Mouse (Mus musculus) neural tube, embryonic 11.5 days (tissue): ENCODE results near the gene Mfsd7a. TPM values are rescaled to one million over a fixed set of nuclear protein-coding genes. Genes with fewer than 3 reads are reported as not detected.

Experiments
- ATAC-seq: fragments of 200-750 bp; cut with Nextera tagmentation; 2 replicates; pipeline ENCODE4 v1.8.0; 2017; ENCODE audit warnings: moderate number of reproducible peaks, mild to moderate bottlenecking, moderate TSS enrichment, moderate library complexity; ENCODE audit not compliant: insufficient read depth, low FRiP score, low TSS enrichment
- DNase-seq: peaks from one replicate; pipeline ENCODE4 v3.0.0-alpha.2; 2015; ENCODE audit warnings: low spot score
- H3K27ac ChIP-seq: fragments of 300-500 bp; sonication (generic); 2 replicates; pipeline ENCODE4 v1.5.1; 2014; ENCODE audit warnings: low read depth, mild to moderate bottlenecking, low read length
- H3K27me3 ChIP-seq: fragments of 300-500 bp; sonication (generic); 2 replicates; pipeline ENCODE4 v1.6.1; 2014; ENCODE audit warnings: mild to moderate bottlenecking, low read length, mixed read lengths; ENCODE audit not compliant: control insufficient read depth, insufficient read depth
- H3K36me3 ChIP-seq: fragments of 300-500 bp; sonication (generic); 2 replicates; pipeline ENCODE4 v1.6.1; 2014; ENCODE audit warnings: mild to moderate bottlenecking, low read length, moderate library complexity, mixed read lengths; ENCODE audit not compliant: control insufficient read depth, insufficient read depth
- H3K4me1 ChIP-seq: fragments of 300-500 bp; sonication (generic); 2 replicates; pipeline ENCODE4 v1.6.1; 2014; ENCODE audit warnings: low read length, mixed read lengths; ENCODE audit not compliant: control insufficient read depth, insufficient read depth
- H3K4me2 ChIP-seq: fragments of 300-500 bp; sonication (generic); 2 replicates; pipeline ENCODE4 v1.6.1; 2014; ENCODE audit warnings: low read depth, mild to moderate bottlenecking, moderate library complexity
- H3K4me3 ChIP-seq: fragments of 300-500 bp; sonication (generic); 2 replicates; pipeline ENCODE4 v1.5.1; 2014; ENCODE audit warnings: low read depth, low read length
- H3K9ac ChIP-seq: fragments of 300-500 bp; sonication (generic); 2 replicates; pipeline ENCODE4 v1.6.1; 2014; ENCODE audit warnings: mild to moderate bottlenecking, low read length
- H3K9me3 ChIP-seq: fragments of 300-500 bp; sonication (generic); 2 replicates; pipeline ENCODE4 v1.6.1; 2016; ENCODE audit warnings: low read length; ENCODE audit not compliant: control insufficient read depth
- WGBS: fragments of 180-500 bp; shearing (Covaris S2); extraction: QIAGEN DNeasy Blood & Tissue Kit; methylation state at CpG from one replicate; pipeline ENCODE4 v1.1.7; 2014; 5-methylcytosine and 5-hydroxymethylcytosine counted together
- polyA plus RNA-seq: library from polyadenylated mRNA; unstranded; fragments of >200 nt; fragmentation: Nextera tagmentation; extraction: Ambion mirVana; gene quantifications from 2 replicates; pipeline ENCODE4 v1.2.1, GENCODE M21; 2014

The Mfsd7a gene
- polyA plus RNA-seq, 1 experiment from 2014 or later = not detected

DNA sequence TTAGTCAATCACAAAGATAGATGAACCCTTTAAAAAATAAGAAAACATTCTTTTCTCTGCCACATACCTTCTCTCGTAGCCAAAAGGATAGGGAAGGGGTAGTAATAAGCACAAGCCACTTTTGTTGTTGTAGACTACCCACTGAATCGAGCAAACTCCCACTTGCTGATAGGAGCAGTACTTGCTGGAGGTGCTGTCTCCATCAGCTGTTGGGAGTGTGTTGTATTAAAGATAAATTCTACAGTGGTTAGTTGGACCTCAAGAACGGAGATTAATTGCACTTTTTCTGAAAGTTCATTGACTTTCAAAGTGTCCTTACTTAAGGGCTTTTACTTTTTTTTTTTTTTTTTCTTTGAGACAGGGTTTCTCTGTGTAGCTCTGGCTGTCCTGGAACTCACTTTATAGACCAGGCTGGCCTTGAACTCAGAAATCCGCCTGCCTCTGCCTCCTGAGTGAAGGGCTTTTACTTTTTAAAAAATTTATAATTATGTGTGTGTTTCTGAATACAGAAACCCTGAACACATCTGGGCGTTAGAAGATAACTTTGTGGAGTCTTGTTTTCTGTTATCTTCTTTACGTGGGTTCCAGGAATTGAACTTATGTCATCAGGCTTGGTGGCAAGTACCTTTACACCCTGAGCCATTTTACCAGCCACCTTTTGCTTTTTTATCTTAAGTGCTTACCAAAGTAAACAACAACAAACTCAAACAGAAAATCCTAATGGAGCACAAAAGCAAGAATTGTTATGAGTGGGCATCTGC is 16.6 kb upstream of the Mfsd7a start:
- WGBS = 94% methylated on average over 6 of the region's 6 CpGs
- Histone ChIP-seq H3K36me3 (no peaks in the 10 kb centered on the region), H3K4me1 (peaks cover 25% of the 10 kb centered on the region), H3K27me3 (no peaks in the 10 kb centered on the region), H3K9me3 (no peaks in the 10 kb centered on the region), H3K4me3 (no peak overlapping the region), H3K27ac (no peak overlapping the region), H3K4me2 (no peak overlapping the region), H3K9ac (no peak overlapping the region)
- ATAC-seq (no peak), DNase-seq (no peak)

GRCm38 (mm10) chr5:108462446-108462845 is 13.8 kb upstream of the Mfsd7a start:
- Histone ChIP-seq H3K36me3 (no peaks in the 10 kb centered on the region), H3K9me3 (no peaks in the 10 kb centered on the region), H3K4me1 (peaks cover 25% of the 10 kb centered on the region), H3K27ac (no peak overlapping the region), H3K27me3 (no peaks in the 10 kb centered on the region), H3K9ac (peak overlapping the region; percentile 99), H3K4me2 (peak overlapping the region; percentile 80), H3K4me3 (peak overlapping the region; percentile 84)
- WGBS = 65% methylated on average over 4 of the region's 4 CpGs
- DNase-seq (no peak), ATAC-seq (no peak)

DNA sequence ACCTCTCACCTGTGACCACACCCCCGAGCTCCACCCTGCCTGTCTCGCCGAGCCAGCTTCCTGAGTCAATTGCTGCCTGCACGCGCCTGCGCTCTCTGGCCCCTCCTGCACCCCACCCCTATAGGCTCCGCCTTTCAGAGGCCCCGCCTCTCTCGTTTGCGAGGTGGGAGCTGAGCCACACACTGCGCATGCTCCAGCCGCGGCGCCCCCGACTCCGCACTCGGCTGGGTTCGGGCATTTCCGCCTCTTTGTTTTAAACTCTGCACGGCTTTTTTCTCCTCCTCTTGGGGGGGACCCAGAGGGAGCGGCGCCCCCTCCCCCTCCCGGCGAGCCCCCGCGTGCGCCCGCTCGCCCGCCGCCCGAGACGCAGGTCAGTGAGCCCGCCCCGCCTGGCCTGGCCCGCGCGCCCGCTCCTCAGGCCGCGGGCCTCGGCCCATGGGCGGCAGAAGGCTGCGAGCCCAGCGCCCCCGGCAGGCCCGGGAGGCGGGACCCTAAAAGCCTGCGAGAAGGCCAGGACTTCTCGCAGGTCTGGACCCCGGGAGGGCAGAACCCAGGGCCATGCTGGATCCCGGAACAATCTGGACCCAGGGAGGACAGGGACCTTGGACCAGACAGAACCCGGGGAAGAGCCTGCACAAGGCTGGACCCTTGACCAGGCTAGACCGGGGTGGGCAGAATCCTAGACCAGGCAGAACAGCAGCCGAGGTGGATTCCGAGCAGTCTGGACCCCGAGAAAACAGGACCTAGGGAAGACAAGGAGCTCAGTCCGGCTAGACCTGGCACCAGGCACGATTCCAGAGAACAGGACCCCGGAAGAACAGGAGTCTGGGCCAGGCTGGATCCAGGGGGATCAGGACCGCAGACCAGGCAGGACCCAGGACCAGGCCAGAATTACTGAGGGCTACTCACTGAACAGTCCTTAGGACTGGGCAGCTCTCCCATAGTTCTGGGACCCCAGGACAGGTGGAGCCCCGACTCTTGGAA is 12.7 kb upstream of the Mfsd7a start, which contains the start of gene Pcgf3:
Gene Pcgf3, plus strand, starts transcription at position 151 of the 984 bp plus-strand sequence.
- Histone ChIP-seq H3K4me1 (peaks cover 25% of the 10 kb centered on the region), H3K27ac (peak within 1 kb of the TSS; percentile 80), H3K4me3 (peak within 1 kb of the TSS; percentile 84), H3K36me3 (no peaks in the 10 kb centered on the region), H3K9ac (peak within 1 kb of the TSS; percentile 99), H3K9me3 (no peaks in the 10 kb centered on the region), H3K27me3 (no peaks in the 10 kb centered on the region), H3K4me2 (peak within 1 kb of the TSS; percentile 80)
- DNase-seq (peak; percentile 97), ATAC-seq (peak; percentile 96)
- WGBS = under 1% methylated on average over 62 of the region's 62 CpGs

- Histone ChIP-seq H3K4me3 (peak overlapping the region; percentile 84), H3K27me3 (no peaks in the 10 kb centered on the region), H3K4me2 (peak overlapping the region; percentile 80), H3K27ac (no peak overlapping the region), H3K36me3 (no peaks in the 10 kb centered on the region), H3K4me1 (peaks cover 25% of the 10 kb centered on the region), H3K9ac (peak overlapping the region; percentile 99), H3K9me3 (no peaks in the 10 kb centered on the region)
- ATAC-seq (no peak), DNase-seq (no peak)
- WGBS = 40% methylated on average over 6 of the region's 6 CpGs
Observed at GRCm38 (mm10) chr5:108460461-108460860, 11.8 kb upstream of the Mfsd7a start.

- Histone ChIP-seq H3K9me3 (no peaks in the 10 kb centered on the region), H3K4me2 (no peak overlapping the region), H3K27me3 (no peaks in the 10 kb centered on the region), H3K27ac (no peak overlapping the region), H3K9ac (no peak overlapping the region), H3K4me1 (peaks cover 19% of the 10 kb centered on the region), H3K4me3 (no peak overlapping the region), H3K36me3 (no peaks in the 10 kb centered on the region)
- DNase-seq = no peak
- WGBS = 78% methylated on average over 2 of the region's 2 CpGs
- no peak for ATAC-seq
Observed at GRCm38 (mm10) chr5:108458706-108459105, 10.0 kb upstream of the Mfsd7a start.

DNA sequence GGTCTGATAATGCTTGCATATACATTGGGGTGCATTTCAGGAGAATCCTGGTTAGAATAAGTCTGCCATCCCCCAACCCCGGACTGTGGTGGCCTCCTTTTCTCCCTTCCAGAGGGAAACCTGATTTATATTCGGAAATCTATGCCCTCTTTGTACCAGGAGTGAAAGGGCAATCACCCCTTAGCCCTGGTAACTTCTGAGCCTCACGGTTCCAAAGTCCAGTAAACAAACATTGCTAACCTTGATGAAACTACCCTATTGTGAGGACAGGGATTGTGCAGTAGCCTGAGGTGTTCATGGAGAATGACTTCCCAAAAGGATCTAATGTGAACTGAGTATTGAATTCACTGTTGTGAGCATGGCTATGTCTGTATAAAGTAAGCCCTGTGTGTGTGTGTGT is 5.4 kb upstream of the Mfsd7a start:
- Histone ChIP-seq H3K4me3 (no peak overlapping the region), H3K4me2 (no peak overlapping the region), H3K36me3 (no peaks in the 10 kb centered on the region), H3K27ac (no peak overlapping the region), H3K9ac (no peak overlapping the region), H3K27me3 (no peaks in the 10 kb centered on the region; the same call in 1 of the 2 replicates), H3K4me1 (no peaks in the 10 kb centered on the region), H3K9me3 (no peaks in the 10 kb centered on the region)
- DNase-seq (no peak), ATAC-seq (no peak)
- WGBS = 51% methylated on average over 3 of the region's 3 CpGs

GRCm38 (mm10) chr5:108452422-108452821 is 3.7 kb upstream of the Mfsd7a start:
- H3K9ac ChIP-seq = no peak overlapping the region
- 82% methylated on average over 1 of the region's 1 CpGs for WGBS
- H3K36me3 ChIP-seq = no peaks in the 10 kb centered on the region
- H3K4me2 ChIP-seq = no peak overlapping the region
- H3K4me1 ChIP-seq = no peaks in the 10 kb centered on the region
- DNase-seq (no peak), ATAC-seq (no peak)
- H3K4me3 ChIP-seq = no peak overlapping the region
- H3K9me3 ChIP-seq = no peaks in the 10 kb centered on the region
- no peaks in the 10 kb centered on the region; the same call in 1 of the 2 replicates for H3K27me3 ChIP-seq
- H3K27ac ChIP-seq = no peak overlapping the region

DNA sequence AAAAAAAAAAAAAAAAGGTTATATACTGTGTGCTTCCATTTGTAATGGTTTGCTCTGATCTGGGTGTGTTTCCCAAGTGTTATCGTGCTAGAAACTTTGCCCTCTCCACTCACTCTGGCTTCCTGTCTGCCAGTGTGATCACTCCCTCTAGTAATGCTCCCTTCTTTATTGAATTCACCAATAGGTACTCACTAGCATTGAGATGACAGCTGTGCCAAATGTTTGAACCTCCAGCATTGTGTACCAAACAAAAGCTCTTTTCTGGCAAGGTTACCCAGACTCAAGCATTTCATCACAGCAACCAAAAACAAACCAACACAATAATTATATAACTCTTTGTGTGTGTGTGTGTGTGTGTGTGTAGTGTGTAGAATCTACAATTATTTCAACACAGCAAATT is 2.9 kb upstream of the Mfsd7a start:
- Histone ChIP-seq H3K4me1 (no peaks in the 10 kb centered on the region), H3K4me3 (no peak overlapping the region), H3K9me3 (no peaks in the 10 kb centered on the region), H3K9ac (no peak overlapping the region), H3K4me2 (no peak overlapping the region), H3K27ac (no peak overlapping the region), H3K36me3 (no peaks in the 10 kb centered on the region), H3K27me3 (no peaks in the 10 kb centered on the region; the same call in 1 of the 2 replicates)
- ATAC-seq (no peak), DNase-seq (no peak)
- WGBS = 78% methylated on average over 1 of the region's 1 CpGs
